Mouse (Mus musculus) liver, embryonic 16.5 days (tissue): ENCODE data around the gene Fgf8. TPM values are rescaled to one million over a fixed set of nuclear protein-coding genes. Genes with fewer than 3 reads are reported as not detected.
A peak's percentile ranks its signal among the peaks of the same experiment; 100 is the strongest.

Source experiments
- ATAC-seq: fragments of 200-750 bp; cut with Nextera tagmentation; 2 replicates; pipeline ENCODE4 v1.8.0; 2017; ENCODE audit warnings: low read depth, mild to moderate bottlenecking, moderate number of reproducible peaks, moderate library complexity
- H3K27ac ChIP-seq: fragments of 300-500 bp; sonication (generic); 2 replicates; pipeline ENCODE4 v1.5.1; 2014; ENCODE audit warnings: mild to moderate bottlenecking, low read length
- H3K27me3 ChIP-seq: fragments of 300-500 bp; sonication (generic); 2 replicates; pipeline ENCODE4 v1.6.1; 2014; ENCODE audit warnings: low read depth, low read length, mixed read lengths; ENCODE audit not compliant: control insufficient read depth, insufficient read depth
- H3K36me3 ChIP-seq: fragments of 300-500 bp; sonication (generic); 2 replicates; pipeline ENCODE4 v1.6.1; 2014; ENCODE audit warnings: mild to moderate bottlenecking; ENCODE audit not compliant: control insufficient read depth, insufficient read depth
- H3K4me1 ChIP-seq: fragments of 300-500 bp; sonication (generic); 2 replicates; pipeline ENCODE4 v1.6.1; 2014; ENCODE audit warnings: low read depth, low read length, mixed read lengths; ENCODE audit not compliant: control insufficient read depth
- H3K4me2 ChIP-seq: fragments of 300-500 bp; sonication (generic); 2 replicates; pipeline ENCODE4 v1.6.1; 2014; ENCODE audit warnings: low read depth, low read length, mixed read lengths
- H3K4me3 ChIP-seq: fragments of 300-500 bp; sonication (generic); 2 replicates; pipeline ENCODE4 v1.5.1; 2014; ENCODE audit warnings: low read depth, mild to moderate bottlenecking, low read length
- H3K9ac ChIP-seq: fragments of 300-500 bp; sonication (generic); 2 replicates; pipeline ENCODE4 v1.6.1; 2014; ENCODE audit warnings: low read depth, low read length
- H3K9me3 ChIP-seq: fragments of 300-500 bp; sonication (generic); replicated peaks from 2 replicates; pipeline ENCODE4 v1.6.1; 2016; ENCODE audit warnings: low read length; ENCODE audit not compliant: control insufficient read depth
- WGBS: fragments of 180-500 bp; shearing (Covaris S2); extraction: QIAGEN DNeasy Blood & Tissue Kit; methylation state at CpG from one replicate; pipeline ENCODE4 v1.1.7; 2014; ENCODE audit not compliant: insufficient replicate concordance; 5-methylcytosine and 5-hydroxymethylcytosine counted together
- polyA plus RNA-seq: library from polyadenylated mRNA; unstranded; fragments of >200 nt; fragmentation: Nextera tagmentation; extraction: Ambion mirVana; gene quantifications from 2 replicates; pipeline ENCODE4 v1.2.1, GENCODE M21; 2015

Fgf8 gene
- polyA plus RNA-seq, 1 experiment from 2014 or later, result not detected

DNA sequence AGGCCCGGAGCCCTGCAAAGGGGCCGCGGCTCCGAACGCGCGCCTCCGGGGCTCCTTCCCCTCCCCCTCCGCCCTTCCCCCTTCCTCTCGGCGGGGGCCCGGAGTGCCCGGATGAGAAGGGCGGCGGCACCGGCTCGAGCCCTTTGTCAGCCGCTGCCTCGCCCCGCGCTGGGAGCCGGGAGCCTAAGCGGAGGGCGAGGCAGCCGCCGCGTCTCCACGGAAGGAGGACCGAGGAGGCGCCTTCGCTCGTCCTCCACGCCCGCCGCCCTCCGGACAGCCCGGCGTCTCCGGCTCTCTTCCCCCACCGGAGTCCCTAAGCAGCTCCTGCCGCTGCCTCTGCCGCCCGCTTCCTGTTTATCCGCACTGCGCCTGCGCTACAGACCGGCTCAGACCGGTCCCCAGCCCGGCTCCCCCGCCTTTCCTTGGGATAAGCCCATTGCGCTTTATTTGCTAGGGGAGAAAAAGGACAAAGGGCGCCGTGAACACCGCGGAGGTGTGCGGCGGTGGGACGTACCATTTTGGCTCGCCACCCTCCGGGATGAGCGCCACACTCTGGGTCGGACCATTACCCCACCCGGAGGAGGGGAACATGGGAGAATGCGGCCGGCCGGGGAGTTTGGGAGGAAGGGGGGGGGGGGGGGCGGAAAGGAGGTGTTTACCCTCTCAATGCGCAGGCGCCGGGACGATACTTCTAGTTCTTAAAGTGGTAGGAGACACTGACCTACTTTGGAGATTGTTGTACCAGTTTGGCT lies 40.6 kb upstream of the Fgf8 start, which contains the start of gene Mgea5:
Gene Mgea5, minus strand, starts transcription at position 657 of the 752 bp plus-strand sequence.
- Histone ChIP-seq H3K4me3 (peak within 1 kb of the TSS; percentile 86), H3K4me1 (peaks cover 29% of the 10 kb centered on the region), H3K27ac (peak within 1 kb of the TSS; percentile 98), H3K36me3 (peaks cover 14% of the 10 kb centered on the region), H3K27me3 (no peaks in the 10 kb centered on the region), H3K4me2 (peak within 1 kb of the TSS; percentile 89), H3K9me3 (no peaks in the 10 kb centered on the region), H3K9ac (peak within 1 kb of the TSS; percentile 93)
- under 1% methylated on average over 66 of the region's 71 CpGs for WGBS
- ATAC-seq, result peak; percentile 96

DNA sequence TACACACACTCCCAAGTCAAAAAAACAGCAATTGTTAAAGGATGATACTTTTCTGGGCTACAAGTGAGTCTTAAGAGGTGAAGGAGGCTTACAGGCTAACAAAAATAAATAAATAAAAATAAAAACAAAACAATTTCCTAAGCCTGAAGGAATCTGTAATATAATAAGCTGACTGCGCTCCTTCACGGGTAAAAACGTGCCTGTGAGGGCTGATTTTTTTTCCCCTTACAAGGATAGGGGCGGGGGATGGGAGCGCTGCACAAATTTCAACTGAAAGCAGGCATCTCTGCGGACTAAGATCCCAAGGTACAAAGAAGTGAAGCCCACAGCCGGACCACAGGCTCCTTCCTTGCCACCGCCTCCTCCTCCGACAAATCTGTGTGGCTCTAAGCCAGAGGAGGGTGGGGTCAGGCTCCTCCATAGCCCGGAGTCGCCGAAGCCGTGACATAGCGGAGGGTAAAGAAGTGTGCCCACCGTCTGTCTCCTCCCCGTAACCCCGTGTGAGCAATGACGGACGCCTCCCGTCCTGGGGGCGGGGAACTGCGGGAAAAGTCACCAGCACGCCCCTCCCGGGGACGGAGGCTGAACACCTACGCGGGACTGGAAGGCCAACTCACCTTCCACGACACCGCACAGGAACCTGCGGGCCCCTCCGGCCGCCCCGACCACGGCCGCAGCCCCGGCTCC lies 39.7 kb upstream of the Fgf8 start:
- peak overlapping the region; percentile 98 for H3K27ac ChIP-seq
- H3K9ac ChIP-seq, result peak overlapping the region; percentile 93
- H3K4me1 ChIP-seq, result peaks cover 29% of the 10 kb centered on the region
- no peaks in the 10 kb centered on the region for H3K27me3 ChIP-seq
- peak; percentile 42 for ATAC-seq
- no peaks in the 10 kb centered on the region for H3K9me3 ChIP-seq
- peak overlapping the region; percentile 86 for H3K4me3 ChIP-seq
- peaks cover 23% of the 10 kb centered on the region for H3K36me3 ChIP-seq
- peak overlapping the region; percentile 89 for H3K4me2 ChIP-seq
- WGBS, result 1% methylated on average over 36 of the region's 36 CpGs

DNA sequence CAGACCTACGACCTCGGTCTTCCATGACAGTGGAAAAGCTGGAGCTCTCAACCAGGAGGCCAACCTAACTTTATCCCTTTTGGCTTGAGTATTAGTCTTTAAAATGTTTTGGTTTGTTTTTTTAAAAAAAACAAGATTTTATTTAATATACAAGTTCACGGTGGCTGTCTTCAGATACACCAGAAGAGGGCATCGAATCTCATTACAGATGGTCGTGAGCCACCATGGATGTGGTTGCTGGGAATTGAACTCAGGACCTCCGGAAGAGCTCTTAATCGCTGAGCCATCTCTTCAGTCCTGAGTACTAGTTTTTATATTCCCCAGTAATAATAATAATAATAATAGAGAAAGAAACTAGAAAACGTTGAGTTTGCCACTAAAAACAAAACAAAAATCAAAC lies 39.0 kb upstream of the Fgf8 start:
- no peak for ATAC-seq
- WGBS, result 55% methylated on average over 8 of the region's 8 CpGs
- H3K4me1 ChIP-seq, result peaks cover 29% of the 10 kb centered on the region

DNA sequence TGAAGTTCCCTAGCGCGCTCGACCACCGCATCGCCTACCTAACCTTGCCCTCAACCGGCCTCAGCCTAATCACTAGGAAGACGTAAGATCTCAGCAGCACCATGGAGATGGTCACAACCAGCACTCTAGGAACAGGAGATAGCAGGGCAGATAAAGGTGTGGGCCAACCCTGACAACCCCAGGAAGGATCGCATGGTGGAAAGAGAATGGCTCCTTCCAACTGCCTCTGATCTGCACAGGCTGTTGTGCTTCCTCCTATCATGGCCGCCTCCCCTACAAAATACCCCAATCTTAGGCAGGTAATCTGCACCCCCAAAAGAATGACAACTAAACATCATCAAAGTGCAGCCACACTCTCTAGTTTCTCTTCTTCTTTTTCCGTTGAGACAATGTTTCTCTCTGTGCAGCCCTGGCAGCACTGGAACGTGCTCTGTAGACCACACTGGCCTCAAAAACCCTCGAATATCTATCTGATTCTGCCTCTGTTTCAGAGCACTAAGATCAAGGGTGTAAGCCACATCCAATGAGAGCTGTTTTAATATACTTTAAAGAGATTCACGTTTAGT lies 37.7 kb upstream of the Fgf8 start:
- no peak for ATAC-seq
- Histone ChIP-seq H3K9ac (no peak overlapping the region), H3K36me3 (peaks cover 35% of the 10 kb centered on the region), H3K4me1 (peaks cover 29% of the 10 kb centered on the region), H3K4me2 (peak overlapping the region; percentile 89), H3K4me3 (peak overlapping the region; percentile 86), H3K9me3 (no peaks in the 10 kb centered on the region), H3K27me3 (no peaks in the 10 kb centered on the region), H3K27ac (no peak overlapping the region)
- WGBS, result 58% methylated on average over 13 of the region's 13 CpGs

More for the DNA sequence above, 39.0 kb upstream of the Fgf8 start:
- Histone ChIP-seq H3K36me3 (peaks cover 25% of the 10 kb centered on the region), H3K9me3 (no peaks in the 10 kb centered on the region), H3K4me2 (peak overlapping the region; percentile 89), H3K4me3 (peak overlapping the region; percentile 86), H3K9ac (peak overlapping the region; percentile 93; the same call in 1 of the 2 replicates), H3K27me3 (no peaks in the 10 kb centered on the region), H3K27ac (no peak overlapping the region)

DNA sequence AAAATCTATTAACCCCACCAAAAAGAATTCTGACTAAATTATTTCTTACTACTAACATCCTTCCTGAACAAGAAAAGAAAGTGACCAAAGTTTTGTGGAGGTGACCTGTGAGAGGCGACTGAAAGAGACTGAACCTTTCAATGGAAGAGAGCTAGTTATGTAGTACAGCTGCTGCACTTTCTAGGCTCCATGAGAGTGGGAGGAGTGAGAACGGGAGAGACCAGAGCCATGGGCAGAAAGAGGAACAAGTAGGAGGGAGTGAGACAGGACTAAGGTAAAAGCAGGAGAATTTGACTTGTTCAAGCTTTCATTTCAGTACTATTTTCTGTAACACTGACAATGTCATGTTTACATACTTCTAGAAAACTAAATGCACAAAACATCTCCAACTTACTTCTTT lies 32.8 kb upstream of the Fgf8 start:
- Histone ChIP-seq H3K9me3 (no peaks in the 10 kb centered on the region), H3K4me3 (no peak overlapping the region), H3K9ac (no peak overlapping the region), H3K4me1 (peaks cover 7% of the 10 kb centered on the region), H3K4me2 (no peak overlapping the region), H3K36me3 (peaks cover 73% of the 10 kb centered on the region), H3K27ac (no peak overlapping the region), H3K27me3 (no peaks in the 10 kb centered on the region)
- 70% methylated on average over 2 of the region's 2 CpGs for WGBS
- no peak for ATAC-seq

DNA sequence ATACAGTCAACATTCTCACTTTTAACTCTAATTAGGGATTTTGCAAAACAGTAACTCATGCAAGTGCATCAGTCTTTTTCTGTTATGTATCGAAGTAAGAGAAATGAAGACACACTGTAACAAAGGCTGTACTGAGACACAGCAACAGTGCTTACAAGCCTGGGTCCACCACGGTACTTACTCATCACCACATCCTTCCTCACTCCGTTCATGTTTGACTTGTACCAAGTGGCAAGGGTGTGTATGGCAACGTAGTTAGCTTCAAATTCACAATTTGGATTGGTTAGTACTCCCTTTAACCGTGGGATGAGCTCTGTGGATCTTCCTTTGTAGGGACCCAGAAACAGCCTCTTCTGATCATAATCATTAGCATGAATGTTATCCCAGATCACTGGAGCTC lies 28.8 kb upstream of the Fgf8 start:
- Histone ChIP-seq H3K27me3 (no peaks in the 10 kb centered on the region), H3K27ac (no peak overlapping the region), H3K36me3 (peaks cover 86% of the 10 kb centered on the region), H3K9ac (no peak overlapping the region), H3K9me3 (no peaks in the 10 kb centered on the region), H3K4me3 (no peak overlapping the region), H3K4me1 (no peaks in the 10 kb centered on the region), H3K4me2 (no peak overlapping the region)
- ATAC-seq, result no peak
- WGBS, result 80% methylated on average over 5 of the region's 5 CpGs

DNA sequence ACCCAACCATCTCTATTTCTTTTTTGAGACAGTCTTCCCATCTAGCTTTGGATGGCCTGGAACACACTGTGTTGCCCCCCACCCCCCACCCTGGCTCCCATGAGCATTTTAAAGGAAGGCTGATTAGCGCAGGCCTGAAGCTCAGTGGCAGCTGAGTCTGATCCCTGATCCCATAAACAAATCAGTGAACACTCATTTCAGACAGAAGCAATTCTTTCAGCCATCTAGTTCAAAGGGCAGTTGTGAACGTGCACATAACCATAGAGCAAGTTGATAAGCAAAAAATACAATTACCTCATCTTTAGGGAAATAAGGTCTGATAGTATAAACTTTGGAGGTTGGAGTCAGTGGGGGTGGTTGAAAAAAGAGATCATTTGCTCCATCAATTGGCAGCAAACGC lies 18.1 kb upstream of the Fgf8 start:
- no peak overlapping the region for H3K4me2 ChIP-seq
- ATAC-seq, result no peak
- H3K27ac ChIP-seq, result no peak overlapping the region
- peaks cover 83% of the 10 kb centered on the region for H3K36me3 ChIP-seq
- no peaks in the 10 kb centered on the region for H3K27me3 ChIP-seq
- no peak overlapping the region for H3K4me3 ChIP-seq
- no peaks in the 10 kb centered on the region for H3K4me1 ChIP-seq
- H3K9me3 ChIP-seq, result no peaks in the 10 kb centered on the region
- WGBS, result 85% methylated on average over 3 of the region's 3 CpGs
- no peak overlapping the region for H3K9ac ChIP-seq

DNA sequence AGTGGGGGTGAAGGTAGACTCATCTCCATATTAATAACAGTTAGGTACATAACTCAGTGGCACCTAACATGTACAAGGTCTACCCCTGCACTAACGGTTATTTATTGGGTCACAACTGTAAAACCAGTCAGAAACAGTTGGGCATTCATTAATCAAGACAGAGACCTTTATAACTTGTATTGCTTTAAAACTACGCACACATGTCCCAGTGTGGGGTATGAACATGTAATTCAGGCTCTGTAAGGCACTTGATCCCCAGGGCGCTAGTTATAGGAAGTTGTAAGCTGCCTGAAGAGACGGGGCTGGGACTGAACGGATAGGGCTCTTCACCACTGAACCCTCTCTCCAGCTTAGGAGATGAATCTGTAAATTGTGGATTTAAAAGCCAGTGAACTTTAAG lies 16.0 kb upstream of the Fgf8 start:
- Histone ChIP-seq H3K27me3 (no peaks in the 10 kb centered on the region), H3K4me1 (no peaks in the 10 kb centered on the region), H3K4me3 (no peak overlapping the region), H3K36me3 (peaks cover 85% of the 10 kb centered on the region), H3K4me2 (no peak overlapping the region), H3K9me3 (no peaks in the 10 kb centered on the region), H3K27ac (no peak overlapping the region), H3K9ac (no peak overlapping the region)
- ATAC-seq, result no peak
- WGBS, result 93% methylated on average over 5 of the region's 5 CpGs

DNA sequence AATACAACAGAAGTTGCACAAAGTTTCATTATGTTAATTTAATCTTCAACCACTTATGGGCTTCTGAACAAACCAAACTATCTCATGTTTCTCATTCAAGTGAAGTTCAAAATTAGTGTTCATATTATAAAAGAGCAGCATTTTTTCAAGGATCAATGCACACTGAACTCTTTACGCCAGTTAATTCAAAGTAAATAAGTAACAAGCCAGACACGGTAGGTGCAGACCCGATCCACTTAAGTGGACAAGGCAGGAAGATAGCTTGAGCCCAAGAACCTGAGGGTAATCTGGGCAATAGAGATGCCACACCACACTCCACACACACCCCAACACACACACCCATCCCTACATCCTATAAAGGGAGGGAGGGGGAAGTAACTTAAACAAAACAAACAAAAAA lies 10.8 kb upstream of the Fgf8 start:
- no peak overlapping the region for H3K4me3 ChIP-seq
- H3K4me2 ChIP-seq, result no peak overlapping the region
- no peak for ATAC-seq
- H3K36me3 ChIP-seq, result peaks cover 64% of the 10 kb centered on the region
- H3K27me3 ChIP-seq, result no peaks in the 10 kb centered on the region
- whole genome bisulfite sequencing, result 89% methylated on average over 3 of the region's 3 CpGs
- no peaks in the 10 kb centered on the region for H3K9me3 ChIP-seq
- no peak overlapping the region for H3K27ac ChIP-seq
- H3K9ac ChIP-seq, result no peak overlapping the region
- H3K4me1 ChIP-seq, result peaks cover 6% of the 10 kb centered on the region
